Mouse (Mus musculus): ENCODE results near the gene Pym1. TPM values are rescaled to one million over a fixed set of nuclear protein-coding genes. Genes with fewer than 3 reads are reported as not detected.

The Pym1 gene
- polyA plus RNA-seq, 1 experiment, result 19.5 TPM

GRCm38 (mm10) chr10:128780200-128780599 is 32.5 kb downstream of the Pym1 start:
- H3K4me1 ChIP-seq (ENCODE audit: control insufficient read depth, insufficient read depth, insufficient read length, low read length), result peaks cover 10% of the 10 kb centered on the region; the same call in 1 of the 2 replicates
- H3K27ac ChIP-seq (replicated peaks; ENCODE audit: low read depth, low read length), result peak overlapping the region; percentile 53; the same call in 1 of the 2 replicates
- H3K4me3 ChIP-seq (ENCODE audit: insufficient read depth, low read depth, low read length), result no peak overlapping the region

GRCm38 (mm10) chr10:128790398-128791124 is 42.9 kb downstream of the Pym1 start, which contains the start of gene Mmp19:
Gene Mmp19 (plus strand): TSS chr10:128790910.
- H3K4me1 ChIP-seq (ENCODE audit: control insufficient read depth, insufficient read depth, insufficient read length, low read length), result 0 out of 2 replicates have a peak, but pooled peaks cover 3% of the 10 kb centered on the region
- H3K27ac ChIP-seq (replicated peaks; ENCODE audit: low read depth, low read length), result peak within 1 kb of the TSS; percentile 81
- H3K4me3 ChIP-seq (ENCODE audit: insufficient read depth, low read depth, low read length), result peak within 1 kb of the TSS; percentile 65

GRCm38 (mm10) chr10:128792041-128792440 is 44.4 kb downstream of the Pym1 start:
- Histone ChIP-seq H3K4me3 (ENCODE audit: insufficient read depth, low read depth, low read length) (no peak overlapping the region), H3K27ac (replicated peaks; ENCODE audit: low read depth, low read length) (no peak overlapping the region), H3K4me1 (ENCODE audit: control insufficient read depth, insufficient read depth, insufficient read length, low read length) (0 out of 2 replicates have a peak, but pooled peaks cover 3% of the 10 kb centered on the region)

- H3K4me3 ChIP-seq (ENCODE audit: insufficient read depth, low read depth, low read length), result no peak overlapping the region
- no peak overlapping the region for H3K27ac ChIP-seq (replicated peaks; ENCODE audit: low read depth, low read length)
- 0 out of 2 replicates have a peak, but pooled peaks cover 3% of the 10 kb centered on the region for H3K4me1 ChIP-seq (ENCODE audit: control insufficient read depth, insufficient read depth, insufficient read length, low read length)
These were observed 45.6 kb downstream of the Pym1 start for GRCm38 (mm10) chr10:128793258-128793657.

GRCm38 (mm10) chr10:128794391-128794790 is 46.7 kb downstream of the Pym1 start:
- Histone ChIP-seq H3K4me3 (ENCODE audit: insufficient read depth, low read depth, low read length) (no peak overlapping the region), H3K4me1 (ENCODE audit: control insufficient read depth, insufficient read depth, insufficient read length, low read length) (0 out of 2 replicates have a peak, but pooled peaks cover 3% of the 10 kb centered on the region), H3K27ac (replicated peaks; ENCODE audit: low read depth, low read length) (no peak overlapping the region)

GRCm38 (mm10) chr10:128795581-128795980 is 47.9 kb downstream of the Pym1 start:
- H3K4me3 ChIP-seq (ENCODE audit: insufficient read depth, low read depth, low read length), result no peak overlapping the region
- 0 out of 2 replicates have a peak, but pooled peaks cover under 1% of the 10 kb centered on the region for H3K4me1 ChIP-seq (ENCODE audit: control insufficient read depth, insufficient read depth, insufficient read length, low read length)
- no peak overlapping the region for H3K27ac ChIP-seq (replicated peaks; ENCODE audit: low read depth, low read length)

- no peak overlapping the region for H3K27ac ChIP-seq (replicated peaks; ENCODE audit: low read depth, low read length)
- no peaks in the 10 kb centered on the region for H3K4me1 ChIP-seq (ENCODE audit: control insufficient read depth, insufficient read depth, insufficient read length, low read length)
- no peak overlapping the region for H3K4me3 ChIP-seq (ENCODE audit: insufficient read depth, low read depth, low read length)
These were observed 51.0 kb downstream of the Pym1 start for GRCm38 (mm10) chr10:128798676-128799075.

GRCm38 (mm10) chr10:128801981-128802495 is 54.3 kb downstream of the Pym1 start:
- H3K4me3 ChIP-seq (ENCODE audit: insufficient read depth, low read depth, low read length), result no peak overlapping the region
- H3K27ac ChIP-seq (replicated peaks; ENCODE audit: low read depth, low read length), result no peak overlapping the region

GRCm38 (mm10) chr10:128802956-128803355 is 55.3 kb downstream of the Pym1 start:
- H3K4me3 ChIP-seq (ENCODE audit: insufficient read depth, low read depth, low read length), result peak overlapping the region; percentile 92; the same call in 1 of the 2 replicates
- peaks cover 10% of the 10 kb centered on the region for H3K4me1 ChIP-seq (ENCODE audit: control insufficient read depth, insufficient read depth, insufficient read length, low read length)
- no peak overlapping the region for H3K27ac ChIP-seq (replicated peaks; ENCODE audit: low read depth, low read length)

More at GRCm38 (mm10) chr10:128801981-128802495, 54.3 kb downstream of the Pym1 start:
- H3K4me1 ChIP-seq (ENCODE audit: control insufficient read depth, insufficient read depth, insufficient read length, low read length), result peaks cover 8% of the 10 kb centered on the region

- peak overlapping the region; percentile 92 for H3K4me3 ChIP-seq (ENCODE audit: insufficient read depth, low read depth, low read length)
These were observed 55.7 kb downstream of the Pym1 start for GRCm38 (mm10) chr10:128803361-128803760.

GRCm38 (mm10) chr10:128803771-128804270 is 56.1 kb downstream of the Pym1 start, which contains the start of gene Dnajc14:
Gene Dnajc14 (plus strand): TSS chr10:128804062.
- H3K4me3 ChIP-seq (ENCODE audit: insufficient read depth, low read depth, low read length), result peak within 1 kb of the TSS; percentile 92

More at GRCm38 (mm10) chr10:128803361-128803760, 55.7 kb downstream of the Pym1 start:
- H3K27ac ChIP-seq (replicated peaks; ENCODE audit: low read depth, low read length), result peak overlapping the region; percentile 91
- H3K4me1 ChIP-seq (ENCODE audit: control insufficient read depth, insufficient read depth, insufficient read length, low read length), result peaks cover 10% of the 10 kb centered on the region

GRCm38 (mm10) chr10:128804271-128805091 is 56.8 kb downstream of the Pym1 start, which contains the start of gene Tmem198b:
Gene Tmem198b (minus strand): TSS chr10:128804370.
- peak within 1 kb of the TSS; percentile 96 for H3K27ac ChIP-seq (replicated peaks; ENCODE audit: low read depth, low read length)
- peak within 1 kb of the TSS; percentile 92 for H3K4me3 ChIP-seq (ENCODE audit: insufficient read depth, low read depth, low read length)
- peaks cover 18% of the 10 kb centered on the region for H3K4me1 ChIP-seq (ENCODE audit: control insufficient read depth, insufficient read depth, insufficient read length, low read length)

More at GRCm38 (mm10) chr10:128803771-128804270, 56.1 kb downstream of the Pym1 start, which contains the start of gene Dnajc14:
- Histone ChIP-seq H3K27ac (replicated peaks; ENCODE audit: low read depth, low read length) (peak within 1 kb of the TSS; percentile 96), H3K4me1 (ENCODE audit: control insufficient read depth, insufficient read depth, insufficient read length, low read length) (peaks cover 14% of the 10 kb centered on the region)

GRCm38 (mm10) chr10:128805092-128806000 is 57.7 kb downstream of the Pym1 start:
- H3K4me3 ChIP-seq (ENCODE audit: insufficient read depth, low read depth, low read length), result peak overlapping the region; percentile 92
- peaks cover 19% of the 10 kb centered on the region for H3K4me1 ChIP-seq (ENCODE audit: control insufficient read depth, insufficient read depth, insufficient read length, low read length)
- H3K27ac ChIP-seq (replicated peaks; ENCODE audit: low read depth, low read length), result peak overlapping the region; percentile 96

GRCm38 (mm10) chr10:128806086-128806485 is 58.4 kb downstream of the Pym1 start:
- peak overlapping the region; percentile 46 for H3K4me3 ChIP-seq (ENCODE audit: insufficient read depth, low read depth, low read length)
- H3K4me1 ChIP-seq (ENCODE audit: control insufficient read depth, insufficient read depth, insufficient read length, low read length), result peaks cover 19% of the 10 kb centered on the region
- no peak overlapping the region for H3K27ac ChIP-seq (replicated peaks; ENCODE audit: low read depth, low read length)
